Mouse (Mus musculus) hindbrain, embryonic 13.5 days (tissue): Measurements from ENCODE around the gene Dmrtc2. TPM values are rescaled to one million over a fixed set of nuclear protein-coding genes. Genes with fewer than 3 reads are reported as not detected.

Experiments
- ATAC-seq: fragments of 200-750 bp; cut with Nextera tagmentation; 2 replicates; pipeline ENCODE4 v1.8.0; 2017; ENCODE audit warnings: moderate TSS enrichment; ENCODE audit not compliant: low FRiP score
- H3K27ac ChIP-seq: fragments of 300-500 bp; sonication (generic); 2 replicates; pipeline ENCODE4 v1.5.1; 2015; ENCODE audit warnings: inconsistent platforms, mild to moderate bottlenecking, moderate library complexity
- H3K27me3 ChIP-seq: fragments of 300-500 bp; sonication (generic); 2 replicates; pipeline ENCODE4 v1.6.1; 2015; ENCODE audit warnings: mild to moderate bottlenecking, inconsistent platforms
- H3K36me3 ChIP-seq: fragments of 300-500 bp; sonication (generic); 2 replicates; pipeline ENCODE4 v1.6.1; 2015; ENCODE audit warnings: mild to moderate bottlenecking, inconsistent platforms
- H3K4me1 ChIP-seq: fragments of 300-500 bp; sonication (generic); replicated peaks from 2 replicates; pipeline ENCODE4 v1.6.1; 2015; ENCODE audit warnings: inconsistent platforms
- H3K4me2 ChIP-seq: fragments of 300-500 bp; sonication (generic); 2 replicates; pipeline ENCODE4 v1.6.1; 2015; ENCODE audit warnings: inconsistent platforms, mild to moderate bottlenecking, moderate library complexity
- H3K4me3 ChIP-seq: fragments of 300-500 bp; sonication (generic); 2 replicates; pipeline ENCODE4 v1.5.1; 2015; ENCODE audit warnings: mild to moderate bottlenecking, inconsistent platforms
- H3K9ac ChIP-seq: fragments of 300-500 bp; sonication (generic); 2 replicates; pipeline ENCODE4 v1.6.1; 2015; ENCODE audit warnings: mild to moderate bottlenecking, inconsistent platforms
- H3K9me3 ChIP-seq: fragments of 300-500 bp; sonication (generic); 2 replicates; pipeline ENCODE4 v1.6.1; 2016; ENCODE audit warnings: inconsistent platforms
- WGBS: fragments of 180-500 bp; shearing (Covaris S2); methylation state at CpG from one replicate; pipeline ENCODE4 v1.1.7; 2015; 5-methylcytosine and 5-hydroxymethylcytosine counted together
- polyA plus RNA-seq: library from polyadenylated mRNA; unstranded; fragments of >200 nt; fragmentation: Nextera tagmentation; extraction: Ambion mirVana; gene quantifications from 2 replicates; pipeline ENCODE4 v1.2.1, GENCODE M21; 2015

Dmrtc2 gene
- polyA plus RNA-seq, 1 experiment from 2014 or later, result 0.26 TPM

DNA sequence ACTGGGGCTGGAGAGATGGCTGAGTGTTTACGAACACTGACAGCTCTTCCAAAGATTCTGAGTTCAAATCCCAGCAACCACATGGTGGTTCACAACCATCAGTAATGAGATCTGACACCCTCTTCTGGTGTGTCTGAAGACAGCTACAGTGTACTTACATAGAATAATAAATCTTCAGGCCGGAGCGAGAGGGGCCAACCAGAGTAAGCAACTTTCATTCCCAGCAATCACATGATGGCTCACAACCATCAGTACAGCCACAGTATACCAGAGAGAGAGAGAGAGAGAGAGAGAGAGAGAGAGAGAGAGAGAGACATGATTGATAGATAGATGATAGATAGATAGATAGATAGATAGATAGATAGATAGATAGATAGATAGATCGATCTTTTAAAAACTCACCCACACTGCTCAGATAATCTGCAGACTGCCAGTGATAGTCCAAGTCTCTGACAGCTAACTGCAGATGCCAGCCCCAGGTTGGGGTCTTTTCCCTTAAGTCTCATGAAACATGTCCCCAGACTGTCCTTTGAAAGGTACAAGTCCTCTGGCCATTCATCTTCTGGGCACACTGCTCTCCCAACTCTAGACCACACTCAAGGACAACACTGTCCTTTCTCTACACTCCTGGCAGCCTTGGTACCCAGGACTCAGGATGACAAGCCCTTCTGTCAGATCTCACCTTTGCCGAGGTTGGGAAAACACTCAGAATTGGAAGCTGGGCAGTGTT, 18.1 kb upstream of the Dmrtc2 start:
- no peak for ATAC-seq
- no peaks in the 10 kb centered on the region for H3K36me3 ChIP-seq
- no peak overlapping the region for H3K4me2 ChIP-seq
- no peak overlapping the region for H3K4me3 ChIP-seq
- H3K9ac ChIP-seq, result no peak overlapping the region
- no peak overlapping the region for H3K27ac ChIP-seq
- no peaks in the 10 kb centered on the region for H3K9me3 ChIP-seq
- H3K27me3 ChIP-seq, result no peaks in the 10 kb centered on the region
- H3K4me1 ChIP-seq, result no peaks in the 10 kb centered on the region
- 87% methylated on average over 5 of the region's 5 CpGs for WGBS

DNA sequence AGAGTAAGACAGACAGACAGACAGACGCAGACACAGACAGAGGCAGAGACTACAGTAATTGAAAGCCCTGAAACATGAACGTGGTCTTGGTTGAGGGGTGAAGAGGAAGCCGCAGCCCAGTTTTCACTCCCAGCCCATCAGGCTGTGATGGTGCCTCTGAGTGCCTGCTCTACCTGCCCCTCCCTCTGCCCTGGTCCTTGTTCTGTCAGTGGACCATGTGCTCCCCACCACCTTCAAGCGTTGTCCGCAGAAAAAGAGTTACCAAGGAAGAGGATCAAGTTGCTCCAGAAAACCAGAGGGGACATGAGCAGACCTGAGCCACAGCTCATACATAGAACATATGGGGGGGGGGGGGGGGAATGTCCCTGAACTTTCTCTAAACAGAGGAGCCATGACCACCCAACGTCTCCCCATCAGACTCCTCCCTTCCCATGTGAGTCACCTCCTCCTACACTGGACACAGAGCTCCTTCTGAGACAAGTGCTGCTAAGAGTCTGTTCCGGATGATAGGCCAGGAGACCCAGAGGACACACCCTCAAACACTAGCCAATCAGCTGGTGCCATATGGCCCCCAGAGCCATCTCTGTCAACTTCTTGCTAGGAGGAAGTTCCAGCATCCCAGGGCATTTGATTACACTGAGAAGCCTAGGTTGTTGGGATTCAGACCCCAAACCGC, 17.2 kb upstream of the Dmrtc2 start:
- WGBS, result 90% methylated on average over 8 of the region's 8 CpGs
- Histone ChIP-seq H3K36me3 (no peaks in the 10 kb centered on the region), H3K9me3 (no peaks in the 10 kb centered on the region), H3K4me3 (no peak overlapping the region), H3K4me2 (no peak overlapping the region), H3K4me1 (no peaks in the 10 kb centered on the region), H3K9ac (no peak overlapping the region), H3K27ac (no peak overlapping the region), H3K27me3 (no peaks in the 10 kb centered on the region)
- ATAC-seq, result no peak

DNA sequence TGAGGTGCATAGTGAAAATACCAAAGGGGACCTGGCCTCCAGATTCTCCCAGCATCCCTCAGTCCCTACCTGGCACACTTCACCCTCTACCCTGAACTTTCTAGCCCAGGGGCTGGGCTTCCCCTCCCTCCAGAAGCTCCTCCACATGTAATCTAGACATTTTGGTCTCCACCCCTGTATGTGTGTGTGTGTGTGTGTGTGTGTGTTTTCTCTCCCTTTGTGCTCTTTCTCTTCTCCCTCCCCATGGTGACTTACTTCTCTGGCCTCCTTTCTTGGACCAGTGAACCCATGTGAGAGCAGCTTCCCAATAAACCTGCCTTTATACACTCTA, 16.7 kb upstream of the Dmrtc2 start:
- Histone ChIP-seq H3K27ac (no peak overlapping the region), H3K4me1 (no peaks in the 10 kb centered on the region), H3K9me3 (no peaks in the 10 kb centered on the region), H3K27me3 (no peaks in the 10 kb centered on the region), H3K4me2 (no peak overlapping the region), H3K36me3 (no peaks in the 10 kb centered on the region), H3K4me3 (no peak overlapping the region), H3K9ac (no peak overlapping the region)
- ATAC-seq, result no peak

DNA sequence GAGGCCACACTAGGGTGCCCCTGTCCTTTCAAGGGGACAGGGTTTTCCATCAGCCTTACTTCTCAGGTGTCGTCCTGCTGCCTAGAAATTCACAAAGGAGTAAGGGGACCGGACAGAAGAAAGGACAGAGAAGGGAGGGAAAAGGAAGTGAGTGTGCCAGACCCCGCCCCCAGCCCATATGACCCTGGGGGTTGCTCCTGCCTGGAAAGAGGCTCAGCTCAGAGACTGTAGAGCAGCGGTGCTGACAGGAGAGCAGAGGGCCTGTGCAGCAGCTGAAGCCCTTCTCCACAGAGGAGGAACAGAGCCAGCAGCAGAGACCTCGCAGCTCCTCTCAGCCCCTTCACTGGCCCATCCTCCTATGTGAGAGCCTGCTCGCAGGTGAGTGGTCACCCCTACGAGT, 16.2 kb upstream of the Dmrtc2 start:
- H3K4me1 ChIP-seq, result no peaks in the 10 kb centered on the region
- ATAC-seq, result no peak
- no peak overlapping the region for H3K27ac ChIP-seq
- H3K4me2 ChIP-seq, result no peak overlapping the region
- H3K36me3 ChIP-seq, result no peaks in the 10 kb centered on the region
- H3K27me3 ChIP-seq, result no peaks in the 10 kb centered on the region
- H3K9me3 ChIP-seq, result no peaks in the 10 kb centered on the region
- no peak overlapping the region for H3K4me3 ChIP-seq
- WGBS, result 46% methylated on average over 7 of the region's 7 CpGs
- no peak overlapping the region for H3K9ac ChIP-seq

DNA sequence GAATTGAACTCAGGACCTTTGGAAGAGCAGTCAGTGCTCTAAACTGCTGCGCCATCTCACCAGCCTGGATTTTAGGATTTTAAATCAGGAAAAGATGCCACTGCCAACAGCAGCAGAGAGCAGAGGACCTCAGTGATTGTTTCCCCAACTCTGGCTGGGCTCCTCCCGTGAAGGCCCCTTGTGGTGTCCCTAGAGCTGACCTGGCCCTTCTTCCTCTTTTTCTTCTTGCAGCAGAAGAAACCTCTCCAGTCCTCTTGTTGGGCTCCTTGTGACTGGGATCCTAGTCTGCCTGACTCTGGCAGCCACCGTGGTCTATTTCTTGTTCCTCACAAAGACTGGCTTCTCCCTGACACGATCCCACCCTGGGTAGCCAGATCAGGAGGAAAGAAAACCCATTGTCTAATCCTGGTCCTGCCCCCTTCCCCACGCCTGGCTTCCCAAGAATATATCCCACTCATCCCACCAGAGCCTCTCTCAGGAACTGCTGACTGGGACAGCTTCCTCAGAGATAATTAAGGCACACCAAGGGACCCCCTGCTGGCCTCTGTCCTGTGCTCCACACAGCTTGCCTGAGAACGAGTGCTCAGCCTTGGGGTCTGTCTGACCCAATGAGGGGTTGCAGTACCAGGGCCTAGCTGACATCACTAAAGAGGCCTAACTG, 13.3 kb upstream of the Dmrtc2 start:
- Histone ChIP-seq H3K36me3 (no peaks in the 10 kb centered on the region), H3K9ac (no peak overlapping the region), H3K27me3 (no peaks in the 10 kb centered on the region), H3K4me2 (no peak overlapping the region), H3K4me3 (no peak overlapping the region), H3K4me1 (no peaks in the 10 kb centered on the region), H3K9me3 (no peaks in the 10 kb centered on the region), H3K27ac (no peak overlapping the region)
- ATAC-seq, result no peak
- 34% methylated on average over 6 of the region's 6 CpGs for WGBS

DNA sequence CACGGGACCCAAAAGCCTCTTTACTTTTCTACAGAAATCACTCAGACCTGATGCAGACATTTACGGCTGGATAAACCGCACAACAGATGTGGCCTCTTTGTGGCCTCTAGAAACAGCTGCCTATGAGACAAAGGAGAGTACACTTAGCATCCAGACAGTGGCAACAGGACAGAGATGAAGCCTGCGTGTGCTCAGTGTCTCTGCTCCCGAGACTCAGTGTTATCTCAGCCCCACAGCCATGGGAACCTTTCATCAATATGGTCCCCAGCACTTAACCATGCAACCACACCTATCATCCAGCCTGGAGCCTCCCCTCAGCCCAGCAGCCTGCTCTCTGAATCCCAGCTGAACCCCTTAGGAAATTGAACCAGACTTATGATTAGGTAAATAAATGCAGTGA, 10.6 kb upstream of the Dmrtc2 start:
- 73% methylated on average over 5 of the region's 5 CpGs for WGBS
- Histone ChIP-seq H3K4me2 (no peak overlapping the region), H3K9me3 (no peaks in the 10 kb centered on the region), H3K4me1 (no peaks in the 10 kb centered on the region), H3K9ac (no peak overlapping the region), H3K36me3 (no peaks in the 10 kb centered on the region), H3K27ac (no peak overlapping the region), H3K4me3 (no peak overlapping the region), H3K27me3 (no peaks in the 10 kb centered on the region)
- no peak for ATAC-seq

DNA sequence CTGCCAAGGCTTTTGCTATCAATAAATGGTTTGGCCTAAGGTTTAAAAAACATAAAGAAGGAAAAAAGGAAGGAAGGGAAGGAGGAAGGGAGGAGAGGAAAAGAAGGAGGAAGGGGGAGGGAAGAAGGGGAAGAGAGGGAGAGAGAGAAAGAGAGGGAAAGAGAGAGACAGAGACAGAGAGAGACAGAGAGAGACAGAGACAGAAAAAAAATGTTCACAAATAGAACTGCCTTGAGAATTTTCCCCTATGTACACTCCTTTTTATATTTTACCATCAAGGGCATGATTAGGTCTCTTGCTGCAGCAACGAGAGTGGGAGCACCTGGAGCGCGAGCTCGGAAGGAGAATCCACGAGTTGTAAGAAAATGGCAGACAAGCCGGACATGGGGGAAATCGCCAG, 7.9 kb upstream of the Dmrtc2 start, which contains the start of gene Gm9844:
Gm9844 (plus strand) TSS at position 301 of the 400 bp plus-strand sequence.
- 0 out of 2 replicates have a peak, but pooled peaks cover 7% of the 10 kb centered on the region for H3K27me3 ChIP-seq
- no peak within 1 kb of the TSS for H3K4me2 ChIP-seq
- 88% methylated on average over 7 of the region's 7 CpGs for WGBS
- H3K9ac ChIP-seq, result no peak within 1 kb of the TSS
- H3K36me3 ChIP-seq, result no peaks in the 10 kb centered on the region
- H3K4me1 ChIP-seq, result no peaks in the 10 kb centered on the region
- H3K4me3 ChIP-seq, result no peak within 1 kb of the TSS
- no peak for ATAC-seq
- H3K27ac ChIP-seq, result no peak within 1 kb of the TSS
- no peaks in the 10 kb centered on the region for H3K9me3 ChIP-seq

DNA sequence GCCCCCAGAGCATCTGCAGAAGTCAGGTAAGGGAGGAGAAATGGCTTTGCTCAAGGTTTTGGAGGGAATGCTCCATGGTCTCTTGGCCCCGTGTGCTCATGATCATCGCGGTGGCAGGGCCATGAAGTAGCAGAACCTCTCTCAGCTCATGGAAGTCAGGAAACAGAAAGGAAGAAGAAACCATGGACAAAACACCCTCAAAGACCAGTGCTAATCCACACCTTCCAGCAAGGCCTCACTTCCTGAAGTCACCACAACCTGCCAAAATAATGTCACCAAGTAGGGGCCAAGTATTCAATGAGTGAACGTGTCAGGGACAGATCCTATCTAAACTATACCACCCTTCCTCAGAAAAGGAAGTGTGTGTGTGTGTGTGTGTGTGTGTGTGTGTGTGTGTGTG, 7.0 kb upstream of the Dmrtc2 start:
- Histone ChIP-seq H3K27me3 (0 out of 2 replicates have a peak, but pooled peaks cover 7% of the 10 kb centered on the region), H3K4me1 (no peaks in the 10 kb centered on the region), H3K36me3 (no peaks in the 10 kb centered on the region), H3K4me3 (no peak overlapping the region), H3K9me3 (no peaks in the 10 kb centered on the region), H3K9ac (no peak overlapping the region), H3K4me2 (no peak overlapping the region), H3K27ac (no peak overlapping the region)
- 85% methylated on average over 4 of the region's 4 CpGs for WGBS
- ATAC-seq, result no peak

DNA sequence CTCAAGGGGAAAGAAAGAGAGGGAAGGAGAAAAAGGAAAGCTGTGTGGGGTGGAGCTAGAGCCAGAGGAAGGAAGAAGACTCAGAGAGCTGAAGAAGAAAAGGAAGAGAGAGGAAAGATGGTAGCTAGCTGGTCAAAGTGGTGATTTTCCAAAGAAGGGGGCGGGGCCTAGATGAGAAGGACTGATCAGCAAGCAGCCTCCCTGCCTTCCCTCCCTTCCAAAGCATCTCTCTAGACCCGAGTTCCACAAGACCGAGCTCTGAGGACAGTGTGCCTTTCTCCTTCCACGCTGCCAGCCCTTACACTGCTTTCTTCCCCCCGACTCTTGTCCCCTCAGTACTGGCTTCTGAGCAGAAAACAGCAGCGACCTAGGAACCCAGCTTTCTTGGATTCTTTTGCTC, 5.7 kb upstream of the Dmrtc2 start:
- no peaks in the 10 kb centered on the region for H3K36me3 ChIP-seq
- H3K4me2 ChIP-seq, result no peak overlapping the region
- H3K27ac ChIP-seq, result peak overlapping the region; percentile 23; the same call in 1 of the 2 replicates
- H3K27me3 ChIP-seq, result 0 out of 2 replicates have a peak, but pooled peaks cover 7% of the 10 kb centered on the region
- WGBS, result 22% methylated on average over 6 of the region's 6 CpGs
- no peak overlapping the region for H3K4me3 ChIP-seq
- H3K4me1 ChIP-seq, result no peaks in the 10 kb centered on the region
- H3K9me3 ChIP-seq, result no peaks in the 10 kb centered on the region
- no peak overlapping the region for H3K9ac ChIP-seq
- ATAC-seq, result no peak

DNA sequence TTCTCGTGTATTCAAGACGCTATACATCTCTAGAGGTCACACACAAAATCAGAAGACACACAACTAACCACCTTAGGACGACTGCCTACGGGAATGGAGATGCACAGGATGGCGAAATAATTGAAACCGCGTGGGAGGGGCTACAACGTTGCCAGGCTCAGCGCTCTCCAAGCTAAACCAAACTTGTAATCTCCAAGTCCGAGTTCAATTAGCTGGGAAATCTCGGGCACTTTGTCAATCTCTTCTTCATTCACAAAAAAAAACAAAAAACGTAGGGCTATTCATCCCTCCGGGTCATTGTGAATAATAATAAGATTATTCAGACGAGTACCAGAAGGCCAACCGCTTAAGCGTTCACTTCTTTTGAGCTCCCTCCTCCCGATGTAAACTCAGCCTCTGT, 777 bp upstream of the Dmrtc2 start:
- Histone ChIP-seq H3K27ac (no peak overlapping the region), H3K27me3 (peaks cover 17% of the 10 kb centered on the region), H3K9me3 (no peaks in the 10 kb centered on the region), H3K4me1 (no peaks in the 10 kb centered on the region), H3K4me3 (no peak overlapping the region), H3K4me2 (no peak overlapping the region), H3K9ac (no peak overlapping the region), H3K36me3 (no peaks in the 10 kb centered on the region)
- 51% methylated on average over 17 of the region's 17 CpGs for WGBS
- no peak for ATAC-seq

DNA sequence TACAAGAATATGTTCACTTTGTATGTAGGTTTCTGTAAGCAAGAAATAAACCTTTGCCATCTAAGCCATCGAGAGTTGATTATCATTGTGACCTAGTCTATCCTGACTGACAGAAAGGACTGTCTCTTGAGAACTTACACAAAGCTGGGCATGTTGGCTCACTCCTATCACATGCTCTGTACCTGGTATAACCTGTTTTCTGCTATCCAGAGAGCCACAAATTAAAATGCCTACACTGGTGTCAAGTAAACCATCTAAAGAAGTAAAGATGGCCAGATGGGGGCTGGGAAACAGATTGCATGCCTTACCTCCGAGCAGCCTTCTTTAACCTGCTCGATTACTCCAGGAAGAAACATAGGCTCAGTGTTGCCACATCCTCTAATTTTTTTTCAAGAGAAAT, 7.7 kb downstream of the Dmrtc2 start:
- Histone ChIP-seq H3K27me3 (0 out of 2 replicates have a peak, but pooled peaks cover 5% of the 10 kb centered on the region), H3K4me1 (no peaks in the 10 kb centered on the region), H3K27ac (no peak overlapping the region), H3K9ac (no peak overlapping the region), H3K4me3 (no peak overlapping the region), H3K9me3 (no peaks in the 10 kb centered on the region), H3K4me2 (no peak overlapping the region), H3K36me3 (no peaks in the 10 kb centered on the region)
- WGBS, result 90% methylated on average over 3 of the region's 3 CpGs
- ATAC-seq, result no peak

DNA sequence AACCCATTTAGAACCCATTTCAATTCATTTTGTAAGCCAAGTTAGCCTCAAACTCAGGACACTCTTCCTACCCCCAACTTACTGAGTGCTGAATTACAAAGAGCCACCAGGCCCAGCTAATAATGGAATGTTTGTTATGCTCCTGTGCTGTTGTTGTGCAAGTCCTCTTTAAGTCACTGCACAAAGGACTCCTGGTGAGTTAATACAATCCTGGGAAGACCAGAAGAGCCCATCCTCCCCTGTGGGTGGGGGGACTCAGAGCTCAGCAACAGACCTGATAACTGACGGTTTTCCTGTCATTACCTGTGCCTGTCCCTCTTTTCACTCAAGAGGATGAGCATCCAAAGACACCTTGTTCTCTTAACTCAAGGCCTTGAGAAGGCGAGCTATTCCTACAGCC, 9.8 kb downstream of the Dmrtc2 start:
- WGBS, result 22% methylated on average over 2 of the region's 2 CpGs
- Histone ChIP-seq H3K4me3 (no peak overlapping the region), H3K9ac (peak overlapping the region; percentile 56; the same call in 1 of the 2 replicates)

More for the DNA sequence above, 9.8 kb downstream of the Dmrtc2 start:
- ATAC-seq, result no peak
- H3K27me3 ChIP-seq, result 0 out of 2 replicates have a peak, but pooled peaks cover 5% of the 10 kb centered on the region
- H3K4me1 ChIP-seq, result no peaks in the 10 kb centered on the region
- no peaks in the 10 kb centered on the region for H3K9me3 ChIP-seq
- H3K27ac ChIP-seq, result no peak overlapping the region
- H3K4me2 ChIP-seq, result no peak overlapping the region
- no peaks in the 10 kb centered on the region for H3K36me3 ChIP-seq
